Mouse (Mus musculus) liver, embryonic 11.5 days (tissue): ENCODE measurements around the gene Ccdc182. TPM values are rescaled to one million over a fixed set of nuclear protein-coding genes. Genes with fewer than 3 reads are reported as not detected.

Experiments used
- ATAC-seq: fragments of 200-750 bp; cut with Nextera tagmentation; replicated peaks from 2 replicates; pipeline ENCODE4 v1.8.0; 2017; ENCODE audit warnings: moderate number of reproducible peaks, mild to moderate bottlenecking, moderate TSS enrichment, moderate library complexity; ENCODE audit not compliant: low FRiP score
- DNase-seq: peaks from one replicate; pipeline ENCODE4 v3.0.0-alpha.2; 2017; ENCODE audit warnings: low spot score
- H3K27ac ChIP-seq: fragments of 300-500 bp; sonication (generic); 2 replicates; pipeline ENCODE4 v1.5.1; 2014; ENCODE audit warnings: mild to moderate bottlenecking, low read depth, low read length, control low read depth
- H3K27me3 ChIP-seq: fragments of 300-500 bp; sonication (generic); replicated peaks from 2 replicates; pipeline ENCODE4 v1.6.1; 2014; ENCODE audit warnings: low read length, mixed read lengths; ENCODE audit not compliant: control insufficient read depth, insufficient read depth
- H3K36me3 ChIP-seq: fragments of 300-500 bp; sonication (generic); 2 replicates; pipeline ENCODE4 v1.6.1; 2014; ENCODE audit warnings: mild to moderate bottlenecking, low read length, moderate library complexity, mixed read lengths; ENCODE audit not compliant: control insufficient read depth, insufficient read depth
- H3K4me1 ChIP-seq: fragments of 300-500 bp; sonication (generic); replicated peaks from 2 replicates; pipeline ENCODE4 v1.6.1; 2014; ENCODE audit warnings: low read length, mixed read lengths; ENCODE audit not compliant: control insufficient read depth, insufficient read depth
- H3K4me2 ChIP-seq: fragments of 300-500 bp; sonication (generic); 2 replicates; pipeline ENCODE4 v1.6.1; 2014; ENCODE audit warnings: mild to moderate bottlenecking, control low read depth, moderate library complexity
- H3K4me3 ChIP-seq: fragments of 300-500 bp; sonication (generic); 2 replicates; pipeline ENCODE4 v1.5.1; 2014; ENCODE audit warnings: low read depth, low read length, control low read depth
- H3K9ac ChIP-seq: fragments of 300-500 bp; sonication (generic); 2 replicates; pipeline ENCODE4 v1.6.1; 2014; ENCODE audit warnings: low read depth, low read length, control low read depth
- H3K9me3 ChIP-seq: fragments of 300-500 bp; sonication (generic); 2 replicates; pipeline ENCODE4 v1.6.1; 2016; ENCODE audit warnings: low read length, inconsistent platforms, mixed read lengths; ENCODE audit not compliant: control insufficient read depth
- WGBS: fragments of 180-500 bp; shearing (Covaris S2); extraction: QIAGEN DNeasy Blood & Tissue Kit; methylation state at CpG from one replicate; pipeline ENCODE4 v1.1.7; 2014; 5-methylcytosine and 5-hydroxymethylcytosine counted together
- polyA plus RNA-seq: library from polyadenylated mRNA; unstranded; fragments of >200 nt; fragmentation: Nextera tagmentation; extraction: Ambion mirVana; gene quantifications from 2 replicates; pipeline ENCODE4 v1.2.1, GENCODE M21; 2014

Ccdc182 gene
- polyA plus RNA-seq, 1 experiment from 2014 or later = not detected

GRCm38 (mm10) chr11:88253514-88254167 is 40.2 kb upstream of the Ccdc182 start:
- ATAC-seq (no peak), DNase-seq (no peak)
- Histone ChIP-seq H3K4me1 (no peaks in the 10 kb centered on the region; the same call in none of the 2 replicates), H3K27ac (no peak overlapping the region), H3K36me3 (no peaks in the 10 kb centered on the region), H3K4me2 (no peak overlapping the region), H3K4me3 (no peak overlapping the region), H3K9ac (no peak overlapping the region), H3K9me3 (peaks cover 2% of the 10 kb centered on the region; the same call in 1 of the 2 replicates), H3K27me3 (0 out of 2 replicates have a peak, but pooled peaks cover 4% of the 10 kb centered on the region)
- WGBS = 56% methylated on average over 7 of the region's 7 CpGs

- 72% methylated on average over 4 of the region's 4 CpGs for WGBS
These were observed 36.2 kb upstream of the Ccdc182 start for GRCm38 (mm10) chr11:88257700-88258099.

DNA sequence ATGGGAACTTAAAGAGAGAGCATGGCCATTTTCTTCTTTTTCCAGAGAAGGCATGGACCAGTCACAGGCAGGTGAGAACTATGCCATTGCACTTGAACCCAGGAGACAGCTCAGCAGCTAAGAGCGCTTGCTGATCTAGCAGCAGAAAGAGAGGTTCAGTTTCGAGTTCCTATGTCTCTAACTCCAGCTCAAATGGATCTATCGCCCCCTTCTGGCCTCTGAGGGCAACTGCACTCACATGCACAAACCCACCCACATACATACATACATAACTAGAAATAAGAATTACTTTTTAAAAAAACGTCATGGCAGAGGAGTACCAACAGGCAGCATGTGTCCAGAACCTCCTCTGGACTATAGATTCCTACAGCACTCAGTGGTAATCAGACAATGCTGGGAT is 35.6 kb upstream of the Ccdc182 start:
- ATAC-seq (no peak), DNase-seq (no peak)
- H3K4me1 ChIP-seq = 0 out of 2 replicates have a peak, but pooled peaks cover 3% of the 10 kb centered on the region
- no peak overlapping the region for H3K4me2 ChIP-seq
- H3K36me3 ChIP-seq = no peaks in the 10 kb centered on the region
- H3K9me3 ChIP-seq = peaks cover 7% of the 10 kb centered on the region; the same call in 1 of the 2 replicates
- no peak overlapping the region for H3K4me3 ChIP-seq
- no peak overlapping the region for H3K27ac ChIP-seq
- H3K27me3 ChIP-seq = peaks cover 18% of the 10 kb centered on the region
- WGBS = 76% methylated on average over 4 of the region's 4 CpGs
- H3K9ac ChIP-seq = no peak overlapping the region

More at GRCm38 (mm10) chr11:88257700-88258099, 36.2 kb upstream of the Ccdc182 start:
- no peak overlapping the region for H3K4me3 ChIP-seq
- H3K4me2 ChIP-seq = no peak overlapping the region
- no peak overlapping the region for H3K27ac ChIP-seq
- peaks cover 3% of the 10 kb centered on the region; the same call in 1 of the 2 replicates for H3K4me1 ChIP-seq
- H3K9ac ChIP-seq = no peak overlapping the region
- no peaks in the 10 kb centered on the region for H3K36me3 ChIP-seq
- peaks cover 17% of the 10 kb centered on the region for H3K27me3 ChIP-seq
- no peak for DNase-seq
- ATAC-seq = no peak
- H3K9me3 ChIP-seq = peaks cover 7% of the 10 kb centered on the region; the same call in 1 of the 2 replicates

DNA sequence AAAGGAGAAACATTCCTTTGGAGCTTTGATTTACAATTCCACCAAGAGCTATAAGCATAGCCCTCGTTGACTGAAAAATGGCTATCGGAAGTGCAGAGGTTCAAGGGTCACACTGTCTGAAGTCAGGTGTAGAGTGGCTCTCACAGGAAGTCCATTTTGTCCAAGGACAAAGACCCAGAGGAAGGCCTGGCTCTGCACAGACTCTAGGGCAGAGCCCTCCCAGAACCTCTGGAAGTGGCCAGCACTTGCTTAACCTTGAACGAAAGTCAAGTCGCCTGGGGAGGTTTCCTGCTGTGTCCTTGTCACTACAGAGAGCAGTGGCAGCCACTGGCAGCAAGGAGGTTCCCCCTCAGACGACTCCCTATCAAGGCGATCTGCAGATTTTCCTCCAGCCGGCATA is 33.4 kb upstream of the Ccdc182 start:
- Histone ChIP-seq H3K4me1 (0 out of 2 replicates have a peak, but pooled peaks cover 3% of the 10 kb centered on the region), H3K9me3 (peaks cover 7% of the 10 kb centered on the region; the same call in 1 of the 2 replicates), H3K27me3 (peaks cover 17% of the 10 kb centered on the region), H3K36me3 (no peaks in the 10 kb centered on the region), H3K4me3 (no peak overlapping the region), H3K27ac (no peak overlapping the region), H3K4me2 (no peak overlapping the region), H3K9ac (no peak overlapping the region)
- DNase-seq (no peak), ATAC-seq (no peak)
- WGBS = 32% methylated on average over 7 of the region's 7 CpGs

- H3K9me3 ChIP-seq = peaks cover 2% of the 10 kb centered on the region; the same call in 1 of the 2 replicates
- 0 out of 2 replicates have a peak, but pooled peaks cover 3% of the 10 kb centered on the region for H3K4me1 ChIP-seq
- no peak overlapping the region for H3K9ac ChIP-seq
- H3K27me3 ChIP-seq = peaks cover 18% of the 10 kb centered on the region
- H3K4me2 ChIP-seq = no peak overlapping the region
- no peak overlapping the region for H3K4me3 ChIP-seq
- DNase-seq = no peak
- H3K27ac ChIP-seq = no peak overlapping the region
- WGBS = 79% methylated on average over 5 of the region's 5 CpGs
- no peak for ATAC-seq
- no peaks in the 10 kb centered on the region for H3K36me3 ChIP-seq
These were observed 29.0 kb upstream of the Ccdc182 start for GRCm38 (mm10) chr11:88264889-88265288.

GRCm38 (mm10) chr11:88266311-88266710 is 27.5 kb upstream of the Ccdc182 start:
- Histone ChIP-seq H3K4me2 (no peak overlapping the region), H3K27me3 (peaks cover 23% of the 10 kb centered on the region), H3K4me1 (no peaks in the 10 kb centered on the region), H3K9me3 (no peaks in the 10 kb centered on the region), H3K27ac (no peak overlapping the region), H3K4me3 (no peak overlapping the region), H3K9ac (no peak overlapping the region), H3K36me3 (no peaks in the 10 kb centered on the region)
- 69% methylated on average over 6 of the region's 6 CpGs for WGBS
- DNase-seq = no peak
- no peak for ATAC-seq

DNA sequence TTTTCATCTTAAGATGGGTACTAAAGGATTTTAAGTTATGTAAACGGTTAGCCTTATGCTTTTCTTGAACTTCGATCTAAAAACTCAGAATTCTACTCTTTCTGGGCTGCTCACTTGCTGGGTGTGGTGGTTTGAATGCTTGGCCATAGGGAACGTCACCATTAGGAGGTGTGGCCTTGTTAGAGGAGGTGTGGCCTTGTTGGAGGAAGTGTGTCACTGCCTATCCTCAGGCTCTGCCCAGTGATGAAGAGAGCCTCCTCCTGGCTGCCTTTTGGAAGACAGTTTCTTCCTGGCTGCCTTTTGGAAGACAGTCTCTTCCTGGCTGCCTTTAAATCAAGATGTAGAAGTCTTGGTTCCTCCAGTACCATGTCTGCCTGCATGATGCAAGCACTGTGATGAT is 22.0 kb upstream of the Ccdc182 start:
- H3K36me3 ChIP-seq = no peaks in the 10 kb centered on the region

DNA sequence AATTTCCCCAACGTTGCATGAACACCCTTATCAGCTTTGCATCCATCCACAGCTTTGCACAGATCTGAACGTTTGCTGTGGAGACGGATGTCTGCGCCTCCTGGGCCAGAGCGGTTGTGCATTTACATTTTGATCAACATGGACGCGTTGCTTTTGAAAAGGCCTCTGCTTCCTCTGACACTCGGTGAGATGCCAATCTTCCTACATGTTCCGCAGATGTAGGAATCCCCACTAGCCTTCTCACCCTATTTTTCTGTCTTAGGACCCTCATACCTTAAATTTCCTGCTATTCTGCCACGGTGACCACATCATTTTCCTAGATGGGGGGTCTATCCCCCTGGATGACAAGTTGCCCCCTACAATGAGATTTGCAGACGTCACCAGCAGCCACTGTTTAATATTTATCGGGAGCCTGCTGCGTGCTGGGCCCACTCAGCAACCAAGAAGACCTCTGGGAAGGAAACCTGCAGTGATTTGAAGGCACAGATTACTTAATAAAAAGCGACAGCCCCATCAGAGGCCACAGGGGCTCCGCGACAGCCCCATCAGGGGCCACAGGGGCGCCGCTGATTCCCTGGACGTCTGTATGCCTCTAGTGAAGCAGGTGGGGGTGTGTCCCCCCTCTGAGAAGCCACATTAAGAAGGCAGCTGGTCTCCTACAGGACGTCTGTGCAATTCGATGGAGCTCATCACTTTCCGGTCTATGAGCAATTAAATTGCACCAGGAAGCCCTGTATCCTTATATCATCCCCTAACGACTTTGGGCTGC is 19.6 kb upstream of the Ccdc182 start:
- H3K4me3 ChIP-seq = no peak overlapping the region
- no peak overlapping the region for H3K27ac ChIP-seq
- H3K36me3 ChIP-seq = no peaks in the 10 kb centered on the region
- no peaks in the 10 kb centered on the region for H3K9me3 ChIP-seq
- ATAC-seq (no peak), DNase-seq (no peak)
- H3K4me2 ChIP-seq = no peak overlapping the region
- no peak overlapping the region for H3K9ac ChIP-seq
- H3K4me1 ChIP-seq = peaks cover 4% of the 10 kb centered on the region; the same call in 1 of the 2 replicates
- 64% methylated on average over 23 of the region's 23 CpGs for WGBS
- H3K27me3 ChIP-seq = peaks cover 18% of the 10 kb centered on the region

More for the DNA sequence above, 22.0 kb upstream of the Ccdc182 start:
- no peak overlapping the region for H3K27ac ChIP-seq
- peaks cover 20% of the 10 kb centered on the region for H3K27me3 ChIP-seq
- no peak overlapping the region for H3K4me3 ChIP-seq
- H3K9ac ChIP-seq = no peak overlapping the region
- DNase-seq (no peak), ATAC-seq (no peak)
- H3K4me1 ChIP-seq = peaks cover 4% of the 10 kb centered on the region; the same call in 1 of the 2 replicates
- no peaks in the 10 kb centered on the region for H3K9me3 ChIP-seq
- no peak overlapping the region for H3K4me2 ChIP-seq
- WGBS = 46% methylated on average over 3 of the region's 3 CpGs
